Mouse (Mus musculus) MEL (cell line): ENCODE results near the gene Srpk3.

Experiments
- CHD1 ChIP-seq: IDR thresholded peaks from 2 replicates; pipeline ENCODE4 v1.6.1; 2012; ENCODE audit warnings: low read depth, mild to moderate bottlenecking, inconsistent platforms, low read length, improper control_type of control experiment
- CTCF ChIP-seq, 3 experiments: IDR thresholded peaks in 2 of 3; conservative IDR thresholded peaks in 1 of 3; 2 replicates each; pipeline ENCODE4 v1.5.1; 2011 to 2012; ENCODE audit warnings: low read length in 3 of 3, low read depth in 2 of 3, mild to moderate bottlenecking in 2 of 3, improper control_type of control experiment in 1 of 3, inconsistent platforms in 1 of 3, mixed read lengths in 1 of 3, moderate library complexity in 1 of 3; ENCODE audit not compliant: control insufficient read depth in 1 of 3, insufficient read depth in 1 of 3, poor library complexity in 1 of 3, severe bottlenecking in 1 of 3
- EP300 ChIP-seq, 2 experiments: IDR thresholded peaks; 2 replicates each; pipeline ENCODE4 v1.6.1; 2011; ENCODE audit warnings: improper control_type of control experiment in 2 of 2, low read length in 2 of 2, low read depth in 1 of 2, mild to moderate bottlenecking in 1 of 2
- GATA1 ChIP-seq: IDR thresholded peaks from 2 replicates; pipeline ENCODE4 v1.6.1; 2011; ENCODE audit warnings: low read depth, low read length, improper control_type of control experiment
- MAFK ChIP-seq: IDR thresholded peaks from 2 replicates; pipeline ENCODE4 v1.6.1; 2011; ENCODE audit warnings: low read depth, mild to moderate bottlenecking, low read length, improper control_type of control experiment, borderline replicate concordance
- MAX ChIP-seq: IDR thresholded peaks from 2 replicates; pipeline ENCODE4 v1.6.1; 2011; ENCODE audit warnings: low read length, improper control_type of control experiment
- NRF1 ChIP-seq: IDR thresholded peaks from 2 replicates; pipeline ENCODE4 v1.6.1; 2014; ENCODE audit warnings: low read depth, mild to moderate bottlenecking, inconsistent platforms, low read length, improper control_type of control experiment, moderate library complexity; ENCODE audit not compliant: poor library complexity, insufficient read depth, severe bottlenecking
- POLR2A ChIP-seq, 2 experiments: IDR thresholded peaks; 2 replicates each; pipeline ENCODE4 v1.6.1; 2011 to 2012; ENCODE audit warnings: low read length in 2 of 2, mild to moderate bottlenecking in 2 of 2, control low read depth in 1 of 2, improper control_type of control experiment in 1 of 2, low read depth in 1 of 2, moderate library complexity in 1 of 2; ENCODE audit not compliant: control insufficient read depth in 1 of 2, insufficient read depth in 1 of 2, poor library complexity in 1 of 2
- TBP ChIP-seq: IDR thresholded peaks from 2 replicates; pipeline ENCODE4 v1.8.0; 2011; ENCODE audit warnings: low read depth, low read length, improper control_type of control experiment
- TCF12 ChIP-seq: IDR thresholded peaks from 2 replicates; pipeline ENCODE4 v1.6.1; 2014; ENCODE audit warnings: low read depth, mild to moderate bottlenecking, inconsistent platforms, low read length, improper control_type of control experiment, moderate library complexity

GRCm38 (mm10) chrX:73793039-73793438, 18.8 kb downstream of the Srpk3 start:
- TF ChIP-seq POLR2A (IDR thresholded peaks at IDR 0.05; ENCODE audit: control insufficient read depth in 1 of 2, insufficient read depth in 1 of 2, low read depth in 1 of 2, low read length in 2 of 2, poor library complexity in 1 of 2) (no peak), TCF12 (no peak), MAX (no peak), TBP (no peak), CHD1 (no peak), EP300 (IDR thresholded peaks at IDR 0.05; ENCODE audit: low read depth in 1 of 2, low read length in 2 of 2) (no peak), CTCF (IDR thresholded peaks at IDR 0.05 in 2 of 3, conservative IDR thresholded peaks at IDR 0.05 in 1 of 3; ENCODE audit: control insufficient read depth in 1 of 3, insufficient read depth in 1 of 3, low read depth in 2 of 3, low read length in 3 of 3, poor library complexity in 1 of 3, severe bottlenecking in 1 of 3) (no peak), NRF1 (no peak), MAFK (no peak), GATA1 (no peak)
